Mouse (Mus musculus) heart, embryonic 12.5 days (tissue): ENCODE measurements at regions not wholly inside any gene's neighbourhood (a gene's known extent, or its start where the extent isn't known, plus 50 kb on each side); places are given as distances from the start of the nearest gene placed in this dataset.

ENCODE experiments used
- ATAC-seq: fragments of 200-750 bp; cut with Nextera tagmentation; 2 replicates; pipeline ENCODE4 v1.8.0; 2017; ENCODE audit warnings: moderate TSS enrichment, moderate library complexity; ENCODE audit not compliant: insufficient number of reproducible peaks, low FRiP score
- H3K27ac ChIP-seq: fragments of 300-500 bp; sonication (generic); 2 replicates; pipeline ENCODE4 v1.5.1; 2016; ENCODE audit warnings: mild to moderate bottlenecking, moderate library complexity; ENCODE audit not compliant: poor library complexity, severe bottlenecking
- H3K27me3 ChIP-seq: fragments of 300-500 bp; sonication (generic); replicated peaks from 2 replicates; pipeline ENCODE4 v1.6.1; 2016; ENCODE audit warnings: mild to moderate bottlenecking, moderate library complexity
- H3K36me3 ChIP-seq: fragments of 300-500 bp; sonication (generic); 2 replicates; pipeline ENCODE4 v1.6.1; 2016; ENCODE audit warnings: mild to moderate bottlenecking, moderate library complexity
- H3K4me1 ChIP-seq: fragments of 300-500 bp; sonication (generic); replicated peaks from 2 replicates; pipeline ENCODE4 v1.6.1; 2016; ENCODE audit warnings: mild to moderate bottlenecking
- H3K4me2 ChIP-seq: fragments of 300-500 bp; sonication (generic); 2 replicates; pipeline ENCODE4 v1.6.1; 2016; ENCODE audit warnings: mild to moderate bottlenecking, moderate library complexity
- H3K4me3 ChIP-seq: fragments of 300-500 bp; sonication (generic); 2 replicates; pipeline ENCODE4 v1.5.1; 2016; ENCODE audit warnings: mild to moderate bottlenecking
- H3K9ac ChIP-seq: fragments of 300-500 bp; sonication (generic); 2 replicates; pipeline ENCODE4 v1.6.1; 2016; ENCODE audit warnings: mild to moderate bottlenecking, moderate library complexity
- H3K9me3 ChIP-seq: fragments of 300-500 bp; sonication (generic); replicated peaks from 2 replicates; pipeline ENCODE4 v1.6.1; 2016; ENCODE audit warnings: mild to moderate bottlenecking, moderate library complexity
- WGBS: fragments of 180-500 bp; shearing (Covaris S2); methylation state at CpG from one replicate; pipeline ENCODE4 v1.1.7; 2016; 5-methylcytosine and 5-hydroxymethylcytosine counted together

DNA sequence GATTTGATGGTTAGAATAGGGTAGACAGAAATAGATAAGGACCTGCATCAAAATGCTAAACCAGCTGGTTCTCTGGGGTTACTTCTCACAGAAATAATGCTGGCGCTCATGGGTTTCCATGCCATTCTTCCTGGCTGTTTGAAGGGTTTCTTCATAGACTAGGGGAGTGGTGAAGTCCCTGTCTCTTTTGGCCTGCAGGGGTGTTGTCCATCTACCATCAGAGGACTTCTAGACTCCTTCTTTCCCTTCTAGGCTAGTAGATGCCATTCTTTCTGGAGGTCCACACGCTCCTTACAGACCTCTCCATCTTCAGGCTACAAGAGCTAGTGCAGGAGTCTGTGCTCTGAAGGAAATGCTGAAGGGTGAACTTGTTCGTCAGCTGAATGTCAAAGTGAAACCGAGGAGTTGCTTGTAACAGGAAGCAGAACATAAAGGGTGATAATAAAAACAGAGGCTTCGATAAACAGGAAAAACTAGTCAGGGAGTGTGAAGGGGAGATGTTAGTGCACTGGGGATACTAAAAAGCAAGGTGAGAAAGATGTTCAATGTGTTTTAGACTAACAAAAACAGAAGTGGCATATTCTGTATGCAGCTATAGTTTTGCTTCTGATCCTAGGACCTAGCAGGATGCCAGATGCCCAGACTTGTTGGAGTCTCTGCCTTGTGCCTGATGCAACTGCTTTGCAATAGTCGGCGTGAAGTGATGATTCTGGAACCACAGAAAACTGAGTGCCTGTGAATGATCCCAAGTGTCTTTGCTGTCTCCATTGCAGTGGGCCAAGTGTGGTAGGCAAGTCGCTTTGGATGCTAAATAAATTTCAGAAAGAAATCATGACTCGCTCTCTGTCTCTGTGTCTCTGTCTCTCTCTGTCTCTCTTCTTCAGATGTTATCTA, 335.1 kb downstream of the Rnd3 start:
- WGBS, result 65% methylated on average over 9 of the region's 9 CpGs

GRCm38 (mm10) chr2:50812296-50812695, 336.6 kb downstream of the Rnd3 start:
- no peak for ATAC-seq
- 27% methylated on average over 4 of the region's 4 CpGs for whole genome bisulfite sequencing

More for the DNA sequence above, 335.1 kb downstream of the Rnd3 start:
- Histone ChIP-seq H3K4me1 (peaks cover 27% of the 10 kb centered on the region), H3K9ac (no peak overlapping the region), H3K4me2 (no peak overlapping the region), H3K27me3 (no peaks in the 10 kb centered on the region), H3K9me3 (no peaks in the 10 kb centered on the region), H3K4me3 (no peak overlapping the region), H3K27ac (no peak overlapping the region), H3K36me3 (no peaks in the 10 kb centered on the region)
- ATAC-seq, result no peak

DNA sequence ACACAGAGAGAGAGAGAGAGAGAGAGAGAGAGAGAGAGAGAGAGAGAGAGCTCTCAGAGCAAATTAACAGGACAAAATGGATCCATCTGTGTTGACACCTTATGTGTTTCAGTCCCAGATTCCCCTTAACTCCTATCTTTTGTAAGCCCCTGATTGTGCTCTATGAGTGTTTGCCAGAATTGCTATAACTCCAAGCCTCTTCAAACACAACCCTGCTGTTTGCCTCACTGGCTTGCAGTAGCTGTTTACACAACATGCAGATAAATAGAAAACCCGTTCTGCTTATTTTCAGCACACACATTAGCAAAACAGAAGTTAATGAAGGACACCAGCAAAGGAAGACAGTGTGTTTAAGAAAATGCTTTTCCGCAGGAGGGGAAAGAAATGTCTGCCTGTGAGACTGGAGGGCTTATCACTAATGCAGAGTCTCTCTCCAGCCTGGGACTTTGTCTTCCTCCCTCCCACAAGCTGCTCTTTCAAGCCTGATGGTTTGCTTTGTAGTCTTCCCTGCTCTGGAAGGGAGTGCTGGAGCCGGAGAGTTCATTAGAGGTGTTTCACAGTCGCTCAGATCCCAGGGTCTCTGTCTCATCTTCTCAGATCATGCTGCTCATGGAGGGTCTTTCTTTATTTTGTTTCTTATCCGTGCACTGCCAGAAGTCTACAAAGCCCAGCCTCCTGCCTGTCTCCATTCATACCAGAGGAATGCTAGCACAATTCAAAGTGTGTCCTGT, 338.4 kb downstream of the Rnd3 start:
- H3K9me3 ChIP-seq, result no peaks in the 10 kb centered on the region
- no peaks in the 10 kb centered on the region for H3K36me3 ChIP-seq
- peak overlapping the region; percentile 53 for H3K4me2 ChIP-seq
- H3K27ac ChIP-seq, result no peak overlapping the region
- no peak for ATAC-seq
- WGBS, result 5% methylated on average over 5 of the region's 5 CpGs
- peaks cover 19% of the 10 kb centered on the region for H3K4me1 ChIP-seq
- H3K9ac ChIP-seq, result no peak overlapping the region; the same call in 1 of the 2 replicates
- no peaks in the 10 kb centered on the region for H3K27me3 ChIP-seq
- no peak overlapping the region for H3K4me3 ChIP-seq

More at GRCm38 (mm10) chr2:50812296-50812695, 336.6 kb downstream of the Rnd3 start:
- Histone ChIP-seq H3K9ac (no peak overlapping the region), H3K27ac (no peak overlapping the region), H3K27me3 (no peaks in the 10 kb centered on the region), H3K36me3 (no peaks in the 10 kb centered on the region), H3K4me2 (no peak overlapping the region), H3K9me3 (no peaks in the 10 kb centered on the region), H3K4me1 (peaks cover 27% of the 10 kb centered on the region), H3K4me3 (no peak overlapping the region)

DNA sequence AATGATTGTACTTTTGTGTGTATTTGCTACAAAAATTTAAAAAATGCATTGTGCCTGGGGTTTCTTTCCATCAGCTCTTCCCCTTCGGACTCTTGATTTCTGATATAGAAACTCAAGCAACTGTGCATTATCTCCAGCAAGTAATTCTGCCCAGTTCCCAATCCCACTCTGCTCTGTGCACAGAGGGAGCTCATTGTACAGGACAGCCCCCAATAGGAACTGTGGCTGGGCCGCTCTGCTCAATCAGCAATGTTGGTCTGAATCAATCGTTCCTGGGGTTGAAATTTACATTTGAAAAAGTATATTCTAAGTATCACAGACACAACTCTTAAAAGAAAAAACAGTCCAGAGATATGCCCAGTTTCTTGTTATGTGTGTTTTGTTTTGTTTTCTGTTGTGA, 339.1 kb downstream of the Rnd3 start:
- Histone ChIP-seq H3K27me3 (no peaks in the 10 kb centered on the region), H3K27ac (no peak overlapping the region), H3K9me3 (no peaks in the 10 kb centered on the region), H3K4me3 (no peak overlapping the region), H3K36me3 (no peaks in the 10 kb centered on the region), H3K9ac (no peak overlapping the region), H3K4me2 (no peak overlapping the region), H3K4me1 (peaks cover 17% of the 10 kb centered on the region)
- 58% methylated on average over 3 of the region's 3 CpGs for WGBS
- ATAC-seq, result no peak

DNA sequence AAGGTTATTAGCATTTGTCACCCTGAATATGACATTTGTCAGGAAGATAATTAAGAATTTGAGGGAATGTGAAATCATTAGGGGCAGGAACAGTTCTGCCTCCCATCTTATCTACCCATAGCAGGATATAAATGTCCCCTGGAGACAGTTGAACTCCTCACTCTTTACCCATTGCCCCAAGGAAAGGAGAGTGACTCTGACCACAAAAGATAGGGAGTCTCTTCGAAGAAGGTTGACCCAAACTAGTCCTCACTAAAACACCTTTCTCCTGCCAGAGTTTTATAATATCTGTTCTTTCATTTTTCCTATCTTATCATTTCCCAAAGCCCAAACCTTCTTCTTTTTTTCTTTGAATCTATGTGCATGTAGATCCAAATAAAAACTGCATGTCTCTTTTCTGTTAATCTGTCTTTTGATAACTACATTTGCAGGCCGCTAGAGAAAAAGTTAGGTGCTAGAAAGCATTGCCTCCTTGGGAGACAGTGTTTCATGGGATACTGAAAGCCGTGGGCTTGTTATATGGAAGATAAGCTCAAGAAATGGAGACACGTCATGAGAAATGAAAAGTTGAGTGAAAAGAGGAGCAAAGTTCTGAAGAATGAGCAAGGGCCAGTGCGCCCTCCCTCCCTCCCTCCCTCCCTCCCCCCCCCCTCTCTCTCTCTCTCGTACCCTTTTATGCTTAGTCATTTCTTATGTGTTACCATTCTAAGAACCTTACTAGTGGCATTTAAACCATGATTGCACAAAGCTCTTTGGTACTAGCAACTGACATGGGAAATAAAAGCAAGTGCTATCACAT, 341.6 kb downstream of the Rnd3 start:
- H3K27me3 ChIP-seq, result no peaks in the 10 kb centered on the region
- 75% methylated on average over 6 of the region's 6 CpGs for WGBS
- no peak overlapping the region for H3K4me3 ChIP-seq

DNA sequence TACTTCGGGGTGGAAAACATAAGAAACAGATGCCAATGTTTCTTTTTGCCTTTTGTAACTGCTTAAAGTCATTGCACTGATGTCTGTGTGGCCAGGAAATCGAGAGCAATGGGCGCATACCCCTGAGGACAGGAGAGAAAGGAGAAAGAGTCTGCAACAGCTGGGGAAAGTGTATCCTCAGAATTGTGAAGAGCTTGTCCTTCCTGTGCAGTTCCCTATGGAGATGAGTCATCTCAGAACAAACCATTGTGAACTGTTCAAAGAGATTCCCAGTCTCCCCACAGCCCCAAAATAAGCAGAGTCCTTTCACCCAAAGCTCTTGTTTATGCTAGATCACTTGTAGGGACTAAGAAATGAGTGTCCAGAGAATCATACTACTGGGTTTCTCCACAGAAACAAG, 343.3 kb downstream of the Rnd3 start:
- Histone ChIP-seq H3K4me2 (no peak overlapping the region), H3K27me3 (no peaks in the 10 kb centered on the region), H3K27ac (no peak overlapping the region), H3K36me3 (no peaks in the 10 kb centered on the region), H3K9me3 (no peaks in the 10 kb centered on the region), H3K9ac (no peak overlapping the region), H3K4me1 (peaks cover 5% of the 10 kb centered on the region), H3K4me3 (no peak overlapping the region)
- ATAC-seq, result no peak
- WGBS, result 72% methylated on average over 3 of the region's 3 CpGs

More for the DNA sequence above, 341.6 kb downstream of the Rnd3 start:
- no peak for ATAC-seq
- no peak overlapping the region for H3K9ac ChIP-seq
- H3K4me2 ChIP-seq, result no peak overlapping the region
- no peaks in the 10 kb centered on the region for H3K36me3 ChIP-seq
- H3K4me1 ChIP-seq, result peaks cover 13% of the 10 kb centered on the region
- H3K9me3 ChIP-seq, result no peaks in the 10 kb centered on the region
- no peak overlapping the region for H3K27ac ChIP-seq

DNA sequence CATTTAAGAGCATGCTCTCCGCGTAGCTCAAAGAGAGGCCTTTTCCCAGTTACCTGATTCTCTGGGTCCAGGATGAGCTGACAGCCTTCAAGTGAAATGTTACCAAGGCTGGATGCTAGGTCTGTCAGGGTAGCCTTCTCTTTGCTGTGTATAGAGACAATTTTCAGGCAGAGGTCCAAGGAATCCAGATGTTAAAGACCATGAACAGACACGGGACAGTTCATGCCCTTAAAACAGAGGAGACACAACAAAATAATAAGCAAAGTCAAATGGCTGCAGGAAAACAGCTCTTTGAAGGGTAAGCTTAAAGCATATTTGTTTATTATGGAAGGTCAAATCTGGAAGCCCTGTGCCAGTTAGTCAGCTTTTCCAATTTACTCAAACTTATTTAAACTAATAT, 352.8 kb downstream of the Rnd3 start:
- no peak overlapping the region for H3K9ac ChIP-seq
- H3K9me3 ChIP-seq, result peaks cover 9% of the 10 kb centered on the region; the same call in 1 of the 2 replicates
- H3K27ac ChIP-seq, result no peak overlapping the region
- no peak overlapping the region for H3K4me3 ChIP-seq
- no peaks in the 10 kb centered on the region for H3K36me3 ChIP-seq
- WGBS, result 80% methylated on average over 3 of the region's 3 CpGs
- no peak overlapping the region for H3K4me2 ChIP-seq
- ATAC-seq, result no peak
- H3K27me3 ChIP-seq, result no peaks in the 10 kb centered on the region
- no peaks in the 10 kb centered on the region for H3K4me1 ChIP-seq

DNA sequence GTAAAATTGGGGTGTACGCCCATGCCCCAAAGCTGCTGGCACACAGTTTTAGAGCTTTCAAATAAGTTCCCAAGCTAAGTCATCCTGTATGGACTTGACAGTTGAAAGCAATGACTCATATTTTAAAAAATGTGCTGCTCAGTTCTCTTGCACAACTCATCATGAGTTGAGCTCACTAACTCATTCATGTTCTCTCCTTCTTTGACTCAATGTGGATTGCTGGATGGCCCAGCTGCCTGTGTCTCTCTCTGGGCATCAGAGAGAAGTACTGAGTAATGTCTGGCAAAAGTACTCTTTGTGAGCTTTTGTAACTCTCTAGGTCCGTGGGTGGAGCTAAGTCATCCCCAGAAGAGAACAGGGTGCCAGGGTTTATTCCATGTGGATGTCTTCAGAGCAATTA, 355.3 kb downstream of the Rnd3 start:
- no peak for ATAC-seq
- no peaks in the 10 kb centered on the region for H3K36me3 ChIP-seq
- 71% methylated on average over 2 of the region's 2 CpGs for WGBS

GRCm38 (mm10) chr2:50793067-50793466, 355.8 kb downstream of the Rnd3 start:
- 94% methylated on average over 1 of the region's 1 CpGs for WGBS
- Histone ChIP-seq H3K4me1 (no peaks in the 10 kb centered on the region), H3K27ac (no peak overlapping the region)

More for the DNA sequence above, 355.3 kb downstream of the Rnd3 start:
- Histone ChIP-seq H3K27me3 (no peaks in the 10 kb centered on the region), H3K4me3 (no peak overlapping the region), H3K4me1 (no peaks in the 10 kb centered on the region), H3K9me3 (peaks cover 9% of the 10 kb centered on the region; the same call in 1 of the 2 replicates), H3K4me2 (no peak overlapping the region), H3K9ac (no peak overlapping the region), H3K27ac (no peak overlapping the region)

GRCm38 (mm10) chr2:50789051-50789651, 359.8 kb downstream of the Rnd3 start:
- no peak for ATAC-seq
- no peak overlapping the region for H3K4me2 ChIP-seq
- no peak overlapping the region for H3K27ac ChIP-seq
- H3K4me1 ChIP-seq, result no peaks in the 10 kb centered on the region
- no peak overlapping the region for H3K9ac ChIP-seq
- 55% methylated on average over 4 of the region's 4 CpGs for WGBS
- H3K27me3 ChIP-seq, result no peaks in the 10 kb centered on the region
- no peaks in the 10 kb centered on the region for H3K36me3 ChIP-seq
- H3K9me3 ChIP-seq, result peaks cover 9% of the 10 kb centered on the region; the same call in 1 of the 2 replicates
- H3K4me3 ChIP-seq, result no peak overlapping the region

More at GRCm38 (mm10) chr2:50793067-50793466, 355.8 kb downstream of the Rnd3 start:
- Histone ChIP-seq H3K4me3 (no peak overlapping the region), H3K27me3 (no peaks in the 10 kb centered on the region), H3K9ac (no peak overlapping the region), H3K36me3 (no peaks in the 10 kb centered on the region), H3K9me3 (peaks cover 9% of the 10 kb centered on the region; the same call in 1 of the 2 replicates), H3K4me2 (no peak overlapping the region)
- ATAC-seq, result no peak
